Mouse (Mus musculus): Measurements from ENCODE around the gene Dcp1b. TPM values are rescaled to one million over a fixed set of nuclear protein-coding genes. Genes with fewer than 3 reads are reported as not detected.

Gene Dcp1b
- polyA plus RNA-seq, 2 experiments = 8.9 to 22.3 TPM

GRCm38 (mm10) chr6:119194161-119194560 lies 19.1 kb downstream of the Dcp1b start:
- peaks cover 7% of the 10 kb centered on the region; the same call in 1 of the 2 replicates for H3K4me1 ChIP-seq (ENCODE audit: control insufficient read depth, insufficient read depth, low read length)
- H3K27me3 ChIP-seq (ENCODE audit: control insufficient read depth, insufficient read depth, low read length) = no peaks in the 10 kb centered on the region
- 48% methylated on average over 9 of the region's 9 CpGs for WGBS
- no peak overlapping the region for H3K9ac ChIP-seq (ENCODE audit: low read depth, low read length, severe bottlenecking)
- H3K4me2 ChIP-seq (replicated peaks; ENCODE audit: low read depth, low read length, severe bottlenecking) = no peak overlapping the region
- H3K36me3 ChIP-seq (ENCODE audit: control insufficient read depth, insufficient read depth, low read length) = peaks cover 45% of the 10 kb centered on the region
- DNase-seq (ENCODE audit: low spot score) (no peak), ATAC-seq (ENCODE audit: low FRiP score, low read depth) (no peak)
- no peak overlapping the region for H3K27ac ChIP-seq (replicated peaks; ENCODE audit: low read depth, low read length)
- H3K4me3 ChIP-seq (replicated peaks; ENCODE audit: low read length) = no peak overlapping the region
- no peaks in the 10 kb centered on the region for H3K9me3 ChIP-seq (ENCODE audit: control insufficient read depth, low read length)
- TF ChIP-seq POLR2A (IDR thresholded peaks at IDR 0.05; ENCODE audit: borderline replicate concordance, extremely low read depth, insufficient read depth, insufficient read length) = no peak

DNA sequence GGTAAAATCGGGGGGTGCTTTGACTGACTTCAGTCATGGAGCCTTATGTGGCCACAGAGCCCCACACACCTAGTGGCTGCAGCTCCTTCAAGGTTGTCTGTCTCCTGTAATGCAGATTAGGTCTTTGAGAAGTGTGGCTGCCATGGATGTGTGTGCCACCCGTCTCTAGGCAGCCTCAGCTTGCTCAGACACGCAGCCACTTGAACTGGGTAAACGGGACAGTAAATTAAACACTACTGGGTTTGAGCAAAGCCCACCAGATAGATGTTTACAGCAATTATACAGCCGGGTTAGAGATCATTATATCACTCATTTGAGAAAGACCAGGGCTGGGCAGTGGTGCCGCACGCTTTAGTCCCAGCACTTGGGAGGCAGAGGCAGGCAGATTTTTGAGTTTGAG lies 19.5 kb downstream of the Dcp1b start:
- 61% methylated on average over 7 of the region's 7 CpGs for WGBS
- Histone ChIP-seq H3K4me3 (replicated peaks; ENCODE audit: low read length) (no peak overlapping the region), H3K4me2 (replicated peaks; ENCODE audit: low read depth, low read length, severe bottlenecking) (no peak overlapping the region), H3K27me3 (ENCODE audit: control insufficient read depth, insufficient read depth, low read length) (no peaks in the 10 kb centered on the region), H3K9me3 (ENCODE audit: control insufficient read depth, low read length) (no peaks in the 10 kb centered on the region), H3K27ac (replicated peaks; ENCODE audit: low read depth, low read length) (no peak overlapping the region), H3K4me1 (ENCODE audit: control insufficient read depth, insufficient read depth, low read length) (peaks cover 8% of the 10 kb centered on the region; the same call in 1 of the 2 replicates), H3K9ac (ENCODE audit: low read depth, low read length, severe bottlenecking) (no peak overlapping the region), H3K36me3 (ENCODE audit: control insufficient read depth, insufficient read depth, low read length) (peaks cover 43% of the 10 kb centered on the region)
- TF ChIP-seq POLR2A (IDR thresholded peaks at IDR 0.05; ENCODE audit: borderline replicate concordance, extremely low read depth, insufficient read depth, insufficient read length) = no peak
- ATAC-seq (ENCODE audit: low FRiP score, low read depth) (no peak), DNase-seq (ENCODE audit: low spot score) (no peak)

DNA sequence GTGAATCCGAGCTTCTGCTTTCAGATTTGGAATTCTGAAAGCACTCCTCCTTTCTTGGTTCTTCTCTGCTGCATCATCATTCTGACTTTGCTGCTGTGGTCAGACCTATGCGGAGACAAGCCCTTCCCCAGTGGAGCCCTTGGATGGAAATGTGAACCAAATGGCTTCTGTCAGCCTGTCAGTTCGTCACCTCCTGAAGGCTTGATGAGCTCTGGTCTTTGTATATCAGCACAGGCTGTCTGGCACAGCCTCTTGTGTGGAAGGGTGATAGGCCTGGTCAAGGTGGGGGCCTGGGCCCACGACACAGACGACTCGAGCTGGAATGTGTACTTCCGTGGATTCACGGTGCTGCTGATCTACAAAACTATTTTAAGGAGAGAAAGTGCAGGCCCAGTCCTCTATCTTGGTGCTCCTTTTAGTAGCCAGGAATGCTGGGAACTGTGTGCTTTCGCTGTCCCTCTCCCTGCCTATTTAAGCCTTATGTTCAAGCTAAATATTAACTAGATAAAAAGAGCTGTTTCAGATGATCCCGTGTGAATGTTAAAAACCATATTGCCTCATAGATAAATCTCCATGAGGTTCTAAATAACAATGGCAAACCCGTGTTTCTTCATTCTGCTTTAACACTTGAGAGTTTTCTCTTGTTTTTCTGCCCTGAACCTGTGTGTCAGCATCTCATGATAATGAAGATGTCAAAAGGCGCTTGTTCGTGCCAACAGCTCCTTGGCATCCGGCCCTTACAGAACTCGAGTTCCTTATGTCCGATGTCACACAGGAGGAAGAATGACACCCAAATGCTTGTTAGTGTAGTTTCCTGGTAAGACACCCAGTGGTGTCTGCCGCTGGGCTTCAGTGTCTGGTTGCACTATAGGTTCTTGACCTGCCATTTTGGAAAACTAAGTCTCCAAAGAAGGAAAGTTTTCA lies 21.6 kb downstream of the Dcp1b start, which contains the start of gene Cacna1c:
Gene Cacna1c, minus strand, starts transcription at position 37 of the 924 bp plus-strand sequence.
- Histone ChIP-seq H3K9me3 (ENCODE audit: control insufficient read depth, low read length) (no peaks in the 10 kb centered on the region), H3K4me2 (replicated peaks; ENCODE audit: low read depth, low read length, severe bottlenecking) (no peak within 1 kb of the TSS), H3K27ac (replicated peaks; ENCODE audit: low read depth, low read length) (no peak within 1 kb of the TSS), H3K36me3 (ENCODE audit: control insufficient read depth, insufficient read depth, low read length) (peaks cover 30% of the 10 kb centered on the region), H3K27me3 (ENCODE audit: control insufficient read depth, insufficient read depth, low read length) (no peaks in the 10 kb centered on the region), H3K4me3 (replicated peaks; ENCODE audit: low read length) (no peak within 1 kb of the TSS), H3K4me1 (ENCODE audit: control insufficient read depth, insufficient read depth, low read length) (peaks cover 8% of the 10 kb centered on the region; the same call in 1 of the 2 replicates), H3K9ac (ENCODE audit: low read depth, low read length, severe bottlenecking) (peak within 1 kb of the TSS; percentile 12; the same call in 1 of the 2 replicates)
- 68% methylated on average over 17 of the region's 17 CpGs for WGBS
- no peak for TF ChIP-seq POLR2A (IDR thresholded peaks at IDR 0.05; ENCODE audit: borderline replicate concordance, extremely low read depth, insufficient read depth, insufficient read length)
- ATAC-seq (ENCODE audit: low FRiP score, low read depth) (no peak), DNase-seq (ENCODE audit: low spot score) (no peak)

DNA sequence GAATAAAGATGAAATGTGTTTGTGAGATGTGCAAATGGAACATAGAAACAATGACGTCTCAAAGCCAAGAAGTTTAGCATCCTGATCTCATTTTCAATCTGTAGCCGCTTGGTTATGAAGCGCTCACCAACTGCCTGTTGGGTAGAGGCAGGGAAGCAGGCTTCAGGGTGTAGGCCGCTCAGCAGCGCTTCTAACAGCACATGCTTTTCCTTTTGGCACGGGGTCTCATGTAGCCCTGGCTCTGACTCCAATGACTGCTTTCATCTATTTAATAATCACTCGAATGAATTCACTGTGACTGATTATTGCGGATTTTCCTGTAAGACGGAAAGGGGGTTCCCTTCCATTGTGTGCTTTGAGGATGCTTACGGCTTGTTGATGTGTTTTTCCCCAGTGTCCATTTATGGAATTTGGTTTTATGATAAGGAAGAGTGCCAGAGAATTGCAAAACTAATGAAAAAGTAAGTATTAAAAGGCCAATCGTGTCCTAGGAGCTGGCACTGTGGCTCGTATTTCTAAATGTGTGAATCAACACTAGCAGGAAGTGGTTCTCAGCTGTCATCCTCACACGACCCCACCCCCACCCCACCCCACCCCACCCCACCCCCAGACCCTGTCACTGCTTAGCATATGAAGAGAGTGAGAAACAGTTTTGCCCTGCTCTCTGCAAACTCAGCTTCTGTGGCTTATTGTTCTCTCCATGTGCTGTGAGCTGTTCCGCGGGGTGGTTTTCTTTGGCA lies 23.7 kb downstream of the Dcp1b start:
- H3K4me1 ChIP-seq (ENCODE audit: control insufficient read depth, insufficient read depth, low read length) = peaks cover 8% of the 10 kb centered on the region; the same call in 1 of the 2 replicates
- H3K4me2 ChIP-seq (replicated peaks; ENCODE audit: low read depth, low read length, severe bottlenecking) = no peak overlapping the region
- no peak for TF ChIP-seq POLR2A (IDR thresholded peaks at IDR 0.05; ENCODE audit: borderline replicate concordance, extremely low read depth, insufficient read depth, insufficient read length)
- WGBS = 43% methylated on average over 15 of the region's 15 CpGs
- H3K27ac ChIP-seq (replicated peaks; ENCODE audit: low read depth, low read length) = no peak overlapping the region
- H3K9me3 ChIP-seq (ENCODE audit: control insufficient read depth, low read length) = no peaks in the 10 kb centered on the region
- H3K36me3 ChIP-seq (ENCODE audit: control insufficient read depth, insufficient read depth, low read length) = peaks cover 17% of the 10 kb centered on the region
- no peaks in the 10 kb centered on the region for H3K27me3 ChIP-seq (ENCODE audit: control insufficient read depth, insufficient read depth, low read length)
- DNase-seq (ENCODE audit: low spot score) (no peak), ATAC-seq (ENCODE audit: low FRiP score, low read depth) (peak; percentile 60; the same call in 1 of the 2 replicates)
- H3K9ac ChIP-seq (ENCODE audit: low read depth, low read length, severe bottlenecking) = no peak overlapping the region; the same call in 1 of the 2 replicates
- H3K4me3 ChIP-seq (replicated peaks; ENCODE audit: low read length) = no peak overlapping the region

GRCm38 (mm10) chr6:119199274-119199879 lies 24.3 kb downstream of the Dcp1b start:
- no peak overlapping the region for H3K27ac ChIP-seq (replicated peaks; ENCODE audit: low read depth, low read length)
- no peak overlapping the region for H3K4me3 ChIP-seq (replicated peaks; ENCODE audit: low read length)
- H3K36me3 ChIP-seq (ENCODE audit: control insufficient read depth, insufficient read depth, low read length) = peaks cover 16% of the 10 kb centered on the region
- TF ChIP-seq POLR2A (IDR thresholded peaks at IDR 0.05; ENCODE audit: borderline replicate concordance, extremely low read depth, insufficient read depth, insufficient read length) = no peak
- peaks cover 8% of the 10 kb centered on the region; the same call in 1 of the 2 replicates for H3K4me1 ChIP-seq (ENCODE audit: control insufficient read depth, insufficient read depth, low read length)
- H3K4me2 ChIP-seq (replicated peaks; ENCODE audit: low read depth, low read length, severe bottlenecking) = no peak overlapping the region
- no peak for DNase-seq (ENCODE audit: low spot score)
- no peaks in the 10 kb centered on the region for H3K27me3 ChIP-seq (ENCODE audit: control insufficient read depth, insufficient read depth, low read length)
- WGBS = 37% methylated on average over 8 of the region's 8 CpGs
- no peak for ATAC-seq (ENCODE audit: low FRiP score, low read depth)
- H3K9me3 ChIP-seq (ENCODE audit: control insufficient read depth, low read length) = no peaks in the 10 kb centered on the region
- no peak overlapping the region; the same call in 1 of the 2 replicates for H3K9ac ChIP-seq (ENCODE audit: low read depth, low read length, severe bottlenecking)

Measured in limb, embryonic 14.5 days (tissue).